Mouse (Mus musculus) gastrocnemius, postnatal 36 days (tissue): Measurements from ENCODE around the gene Tbc1d14. TPM values are rescaled to one million over a fixed set of nuclear protein-coding genes. Genes with fewer than 3 reads are reported as not detected.
A peak's percentile ranks its signal among the peaks of the same experiment; 100 is the strongest.

Source experiments
- DNase-seq, 2 experiments: peaks; one replicate each; pipeline ENCODE4 v3.0.0; 2022
- intact Hi-C: fragments of 180-260 bp; cut with DNase I; formaldehyde crosslinking; loops from one replicate; pipeline ENCODE4 v1.15.1; 2025
- total RNA-seq, 2 experiments: library from RNA; stranded (reverse); gene quantifications; 2 replicates each; pipeline ENCODE4 v1.2.3; 2021

Gene Tbc1d14
- total RNA-seq, 2 experiments from 2014 or later, result 10.4 to 13.3 TPM

DNA sequence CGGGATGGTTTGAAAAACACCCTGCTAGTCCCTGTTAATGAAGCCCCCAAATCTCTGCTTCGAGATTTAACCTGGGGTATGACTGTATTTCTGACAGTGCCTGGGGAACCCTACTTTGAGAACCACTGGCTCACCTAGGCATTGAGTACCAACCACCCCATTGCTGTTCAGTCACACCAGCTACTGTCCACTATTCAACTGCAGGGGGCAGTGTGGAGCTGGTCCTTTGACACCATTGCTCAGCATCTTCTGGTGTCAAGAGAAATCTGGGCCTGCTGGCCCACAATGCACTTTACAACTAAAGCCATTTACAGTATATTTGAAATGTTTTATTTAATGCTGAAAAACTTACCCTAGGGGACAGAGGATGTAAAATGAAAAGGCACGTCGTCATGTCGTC is 118.8 kb downstream of the Tbc1d14 start:
- peak; percentile 50 to 51 for DNase-seq
- intact Hi-C loops, result no loop called here

DNA sequence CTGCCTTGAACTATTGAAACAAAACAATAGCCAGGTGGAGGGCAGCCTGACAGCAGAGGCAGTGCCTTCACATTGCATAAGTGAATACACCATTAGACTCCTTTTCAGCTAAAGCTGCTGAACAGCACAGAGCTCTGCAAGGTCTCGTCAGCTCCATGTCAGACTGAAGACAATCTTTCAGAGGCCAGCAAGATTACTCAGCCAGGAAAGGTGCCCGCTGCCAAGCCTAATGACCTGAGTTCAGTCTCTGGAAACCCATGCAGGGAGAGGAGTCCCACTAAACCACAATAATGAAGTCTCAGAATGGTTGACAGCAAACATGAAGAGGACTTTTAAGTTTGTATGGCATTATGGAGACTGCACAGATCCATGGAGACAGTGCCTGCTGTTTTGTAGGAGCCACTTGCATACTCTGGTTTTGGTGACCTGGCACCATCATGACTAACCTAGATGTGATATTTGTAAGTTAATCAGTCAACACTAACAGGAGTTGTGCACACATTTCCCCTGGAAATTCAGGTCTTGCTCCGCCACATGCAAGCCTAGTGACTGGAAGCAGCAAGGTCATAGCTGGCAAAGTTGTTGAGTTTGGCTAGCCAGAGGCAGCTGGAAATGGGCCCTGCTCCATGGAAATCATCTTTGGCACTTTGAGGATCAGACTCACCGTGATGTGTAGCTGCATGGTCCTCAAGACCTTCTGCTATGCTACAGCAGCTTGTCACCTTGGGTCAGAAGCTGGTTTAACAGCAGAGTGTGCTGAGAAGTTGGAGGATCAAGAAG is 120.0 kb downstream of the Tbc1d14 start:
- intact Hi-C loops, result no loop called here
- DNase-seq, result no peak

DNA sequence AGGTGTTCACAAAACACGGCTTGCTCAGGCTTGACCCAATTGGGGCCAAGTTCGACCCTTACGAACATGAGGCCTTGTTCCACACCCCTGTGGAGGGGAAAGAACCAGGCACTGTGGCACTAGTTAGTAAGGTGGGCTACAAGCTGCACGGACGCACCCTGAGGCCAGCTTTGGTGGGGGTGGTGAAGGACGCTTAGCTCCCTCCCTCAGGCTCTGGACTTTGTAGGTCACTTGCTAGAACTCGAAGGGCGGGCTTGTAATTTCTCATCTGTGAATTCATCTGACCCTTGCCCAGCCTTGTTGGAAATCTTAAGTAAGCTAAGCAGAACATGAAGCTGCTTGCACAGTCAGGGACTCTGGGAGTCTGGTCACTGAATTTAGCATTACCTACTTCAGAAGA is 121.9 kb downstream of the Tbc1d14 start:
- DNase-seq, result no peak
- intact Hi-C loops, result no loop called here

DNA sequence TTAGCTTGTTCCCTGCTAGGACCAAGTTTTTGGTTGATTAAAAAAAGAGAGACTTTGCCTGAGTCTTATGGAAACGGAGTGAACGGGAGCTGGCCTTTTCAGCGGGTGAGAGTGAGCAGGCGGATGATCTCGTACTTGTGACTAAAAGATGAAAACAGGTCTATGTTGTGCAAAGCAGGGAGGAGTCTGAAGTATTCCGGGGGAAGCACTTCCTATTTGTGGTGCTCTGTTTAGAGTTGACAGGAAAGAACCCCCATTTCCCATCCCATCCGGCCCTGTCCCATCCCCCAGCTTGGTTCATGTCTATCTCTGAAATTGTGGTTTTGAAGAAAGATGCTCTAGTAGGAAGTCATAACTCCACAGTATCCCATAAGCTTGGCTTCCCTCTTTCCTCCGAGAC is 127.2 kb downstream of the Tbc1d14 start:
- no peak for DNase-seq

DNA sequence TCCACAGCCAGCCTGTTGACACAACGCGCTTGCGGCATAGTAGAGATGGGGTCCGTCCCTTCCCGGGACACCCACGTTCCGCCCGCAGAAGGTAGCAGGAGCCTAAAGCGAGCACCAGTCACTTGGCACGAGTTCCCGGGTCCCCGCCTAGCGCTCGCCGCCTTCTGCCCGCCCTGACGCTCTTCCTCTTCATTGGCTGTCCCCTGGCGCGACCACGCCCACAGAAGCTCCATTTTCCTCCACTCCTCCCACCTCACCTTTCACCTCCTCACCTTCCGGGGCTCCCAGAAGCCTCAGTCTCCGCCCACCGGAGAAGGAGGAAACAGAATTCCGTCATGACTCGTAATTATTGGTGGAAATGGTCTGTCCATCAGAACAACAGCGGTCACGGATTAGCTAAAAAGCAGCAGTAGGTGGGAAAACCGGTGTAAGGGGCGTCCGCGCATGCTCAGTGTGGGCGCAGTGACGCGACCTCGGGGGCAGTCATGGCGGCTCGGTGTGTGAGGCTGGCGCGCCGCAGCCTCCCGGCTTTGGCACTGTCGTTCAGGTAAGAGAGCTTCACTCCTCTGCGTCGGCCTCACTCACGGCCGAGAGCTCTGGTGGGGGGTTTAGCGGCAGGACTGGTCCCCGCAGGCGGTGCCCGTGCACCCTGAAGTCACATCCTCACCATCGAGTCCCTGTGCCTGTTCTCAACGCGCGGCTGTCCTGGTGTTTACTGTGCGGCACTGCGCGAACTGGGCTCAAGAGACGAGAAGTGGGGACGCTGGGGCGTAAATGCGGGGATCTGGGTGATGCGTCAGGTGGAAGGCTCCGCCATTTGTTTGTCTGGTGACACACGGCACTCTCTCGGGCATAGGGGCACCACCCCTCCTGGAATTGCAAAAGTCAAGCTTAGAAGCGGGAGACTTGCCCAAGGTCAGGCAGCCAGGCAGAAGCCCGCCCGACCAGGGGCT is 128.1 kb downstream of the Tbc1d14 start, which contains the start of gene Grpel1:
Gene Grpel1, plus strand, starts transcription at position 290 of the 953 bp plus-strand sequence.
- DNase-seq, result peak; percentile 93 to 97
- intact Hi-C loops, result loop anchor here (2.0 to 5.0 kb wide), 2 partner anchors 22 to 67 kb away; no protein-coding TSS in a partner anchor

More for the DNA sequence above, 127.2 kb downstream of the Tbc1d14 start:
- intact Hi-C loops, result loop anchor here (2.0 kb wide), 1 partner anchor 21 kb away; no protein-coding TSS in a partner anchor

DNA sequence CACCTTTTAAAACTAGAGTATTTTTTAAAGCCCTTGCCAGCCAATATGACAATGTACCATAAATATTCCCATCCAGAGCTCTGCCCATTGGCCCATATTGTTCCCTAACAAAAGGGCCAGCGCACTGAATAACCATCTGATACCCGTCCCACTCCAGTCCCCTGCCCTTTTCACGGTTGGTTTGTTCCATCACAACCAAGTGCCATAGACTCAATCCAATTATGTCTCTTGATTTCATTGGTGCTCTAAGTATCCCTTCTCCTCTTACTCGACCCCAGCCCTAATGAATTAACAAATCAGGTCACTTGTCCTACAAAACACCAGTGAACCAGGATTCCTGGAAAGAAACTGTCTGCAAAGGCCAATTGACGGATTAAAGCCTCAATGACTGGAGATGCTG is 129.7 kb downstream of the Tbc1d14 start:
- no peak for DNase-seq
- intact Hi-C loops, result loop anchor here (2.0 to 5.0 kb wide), 3 partner anchors 69 to 279 kb away; no protein-coding TSS in a partner anchor

DNA sequence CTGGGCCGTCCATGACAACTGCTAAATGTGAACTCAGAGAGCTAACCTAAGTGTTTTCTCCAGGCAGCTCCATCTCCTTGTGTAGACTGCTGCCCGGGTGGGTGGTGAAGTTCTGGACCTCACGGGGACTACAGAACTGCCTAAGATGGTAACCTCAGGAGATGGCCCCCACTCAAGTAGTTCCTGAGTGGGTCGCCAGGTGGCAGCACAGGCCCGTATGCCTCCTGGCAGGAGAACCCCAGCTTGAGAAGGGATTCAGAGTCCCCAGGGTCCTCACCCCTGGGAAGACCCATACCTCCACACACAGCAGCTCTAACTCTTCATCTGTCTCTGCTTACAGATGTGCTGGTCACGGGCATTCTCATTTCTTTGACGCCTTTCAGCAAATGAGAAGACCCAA is 130.3 kb downstream of the Tbc1d14 start:
- intact Hi-C loops, result loop anchor here (2.0 to 5.0 kb wide), 3 partner anchors 69 to 280 kb away; no protein-coding TSS in a partner anchor
- DNase-seq, result peak; percentile 58 to 80

DNA sequence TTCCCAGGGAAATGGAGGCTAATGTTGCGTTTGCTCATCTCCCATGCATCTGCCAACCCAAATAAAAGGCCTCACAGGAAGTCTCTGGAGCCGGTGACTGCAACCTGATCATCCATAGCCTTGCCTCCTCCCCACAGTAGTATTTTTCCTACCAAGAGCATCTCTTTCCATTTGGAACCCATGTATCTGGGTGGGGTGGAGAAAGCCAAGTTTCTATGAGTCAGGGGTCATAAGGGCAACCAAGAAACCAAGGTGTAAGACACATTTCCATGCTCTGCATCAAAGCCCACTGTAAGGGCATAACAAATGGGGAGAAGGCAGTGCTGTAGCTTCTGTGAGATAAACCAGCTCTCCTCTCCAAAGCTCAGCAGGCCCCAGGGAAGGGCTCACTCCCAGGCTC is 131.8 kb downstream of the Tbc1d14 start:
- intact Hi-C loops, result loop anchor here (5.0 kb wide), 1 partner anchor 71 kb away; no protein-coding TSS in a partner anchor
- no peak for DNase-seq

DNA sequence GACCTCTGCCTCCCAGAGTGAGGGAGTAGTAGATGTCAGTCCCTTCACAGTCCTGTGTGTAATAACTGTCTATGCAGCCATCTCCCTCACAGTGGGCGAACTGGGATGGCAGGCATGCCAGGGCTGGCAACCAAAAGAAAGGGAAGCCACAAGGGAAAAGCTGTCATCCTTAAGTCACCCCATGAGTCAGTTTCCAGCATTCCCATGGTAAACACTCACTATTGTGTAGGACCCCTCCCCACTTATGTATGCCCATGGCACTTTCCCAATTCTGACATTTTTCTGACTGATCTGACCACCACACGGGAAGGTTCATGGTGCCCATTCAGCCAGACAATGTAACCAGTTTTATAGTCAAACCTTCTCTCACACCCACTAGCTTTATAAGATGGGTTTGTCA is 132.4 kb downstream of the Tbc1d14 start:
- intact Hi-C loops, result loop anchor here (5.0 kb wide), 1 partner anchor 72 kb away; no protein-coding TSS in a partner anchor

DNA sequence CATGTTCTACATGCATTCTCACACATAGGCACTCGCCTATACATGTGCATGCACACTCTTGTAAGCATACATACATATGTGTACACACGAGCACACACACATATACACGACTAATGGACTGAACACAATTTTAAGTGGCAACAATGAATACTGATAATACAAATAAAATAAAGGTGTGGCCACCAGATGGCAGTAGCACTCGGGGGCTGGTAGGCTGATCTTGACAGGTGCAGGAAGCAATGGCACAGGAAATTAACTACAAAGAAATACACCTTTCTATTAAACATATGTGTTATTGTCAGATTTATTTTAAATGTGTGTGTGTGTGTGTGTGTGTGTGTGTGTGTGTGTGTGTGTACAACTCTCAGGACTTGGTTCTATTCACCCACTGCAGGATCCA is 134.2 kb downstream of the Tbc1d14 start:
- intact Hi-C loops, result no loop called here
- DNase-seq, result no peak

More for the DNA sequence above, 132.4 kb downstream of the Tbc1d14 start:
- no peak for DNase-seq

DNA sequence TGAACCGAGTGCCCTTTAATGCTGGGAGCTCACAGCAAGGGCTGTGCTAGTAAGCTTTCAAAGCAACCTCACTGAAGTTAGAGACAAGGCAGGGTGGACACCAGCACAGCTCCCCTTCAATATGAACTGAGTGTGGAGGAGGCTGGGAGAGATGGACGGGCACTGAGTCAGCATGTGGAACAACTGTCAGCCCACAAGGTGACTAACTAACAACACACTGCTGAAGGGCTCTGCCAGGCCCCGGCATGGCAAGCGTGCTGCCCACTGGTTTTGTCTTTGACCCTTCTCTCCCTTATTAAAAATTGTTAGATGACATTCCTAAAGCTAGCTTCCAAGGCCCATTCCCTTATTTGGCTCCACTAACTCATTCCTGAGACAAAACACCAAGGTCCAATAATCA is 135.4 kb downstream of the Tbc1d14 start:
- intact Hi-C loops, result no loop called here
- no peak for DNase-seq

DNA sequence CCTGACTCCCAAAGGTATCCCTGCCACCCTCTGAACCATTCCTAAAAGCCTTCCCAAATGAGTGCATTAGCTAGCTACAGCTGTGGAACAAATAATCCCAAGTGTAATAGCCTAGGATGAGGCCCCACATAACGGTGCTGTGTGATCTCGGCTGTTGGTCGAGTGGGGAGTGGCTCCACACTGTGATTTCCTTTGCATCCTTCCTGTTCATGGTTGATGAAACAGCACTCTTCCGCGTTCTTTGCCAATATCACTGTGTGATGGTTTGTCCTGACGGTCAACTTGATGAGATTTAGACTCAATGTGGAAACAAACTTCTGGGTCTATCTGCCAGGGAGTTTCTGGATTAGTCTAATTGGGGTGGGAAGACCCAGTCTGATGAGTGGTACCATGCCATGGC is 140.3 kb downstream of the Tbc1d14 start:
- DNase-seq, result no peak
- intact Hi-C loops, result no loop called here

DNA sequence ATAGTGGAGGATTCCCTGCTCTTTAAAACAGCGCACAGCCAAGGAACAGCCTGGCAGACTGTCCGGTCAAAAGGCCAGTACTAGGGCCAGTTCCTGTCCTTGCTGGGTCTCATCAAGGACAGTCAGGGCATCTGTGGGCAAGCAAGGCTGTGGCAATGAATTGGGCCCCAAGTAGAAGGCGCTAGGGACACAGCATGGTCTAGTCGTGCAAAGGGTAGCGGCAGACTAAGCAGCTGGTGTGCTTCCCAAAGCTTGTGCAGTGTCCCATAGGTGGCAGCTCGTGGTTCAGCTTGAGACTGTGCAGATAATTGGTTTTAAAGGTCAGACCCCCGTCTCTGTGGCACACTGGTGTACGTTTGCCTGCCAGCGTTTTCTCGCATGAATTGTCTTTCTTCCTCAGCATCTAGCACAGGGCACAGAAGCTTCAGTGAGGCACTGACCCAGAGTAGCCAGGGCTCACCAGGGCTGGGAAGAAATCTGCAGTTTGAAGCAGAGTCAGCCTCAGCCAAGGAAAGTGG is 141.1 kb downstream of the Tbc1d14 start:
- no peak for DNase-seq
- intact Hi-C loops, result no loop called here

DNA sequence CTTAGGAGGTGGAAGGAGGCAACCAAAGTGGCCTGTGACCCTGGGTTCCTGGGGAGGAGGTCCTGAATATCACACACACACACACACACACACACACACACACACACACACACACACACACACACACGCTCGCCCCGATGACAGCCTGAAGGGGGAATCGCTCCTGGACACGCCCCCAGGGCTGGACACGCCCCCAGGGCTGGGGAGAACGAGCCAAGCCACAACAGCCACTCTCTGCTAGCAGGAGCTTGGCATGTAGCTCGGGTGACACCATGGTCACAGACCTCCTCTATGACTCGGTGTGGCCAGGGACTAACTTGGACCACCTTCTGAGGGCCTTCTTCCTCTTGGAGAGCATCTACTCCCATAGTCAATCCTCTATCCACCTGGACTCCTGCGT is 142.0 kb downstream of the Tbc1d14 start:
- DNase-seq, result no peak
- intact Hi-C loops, result no loop called here

DNA sequence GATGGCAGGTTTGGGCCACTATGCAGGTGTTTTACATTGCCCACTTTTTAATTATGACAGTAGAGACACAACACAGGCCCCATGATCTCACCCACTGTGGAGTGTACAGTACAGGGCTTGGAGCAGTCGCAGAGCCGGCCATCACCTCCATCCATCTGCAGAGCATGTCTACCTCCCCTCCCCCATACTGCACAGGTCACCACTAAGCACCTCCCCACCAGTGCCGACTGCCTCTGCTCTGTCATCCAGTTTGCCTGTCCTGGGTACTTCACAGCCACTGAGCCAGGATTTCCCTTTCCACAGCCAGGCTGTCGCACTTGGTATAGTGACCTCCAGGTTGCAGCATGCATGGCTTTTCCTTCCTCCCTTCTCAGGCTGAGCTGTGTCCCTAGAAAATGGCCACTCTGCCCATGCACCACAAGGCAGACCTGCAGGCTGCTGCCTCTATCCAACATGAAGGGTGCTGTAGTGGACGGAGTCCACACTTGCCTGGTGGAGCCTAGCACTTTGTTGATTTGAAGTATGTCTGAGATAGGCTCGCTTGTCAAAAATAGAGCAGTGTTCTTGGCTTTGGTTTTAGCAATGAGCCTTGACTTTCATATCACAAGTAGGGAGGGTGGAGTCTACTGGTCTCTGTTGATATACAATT is 143.2 kb downstream of the Tbc1d14 start:
- no peak for DNase-seq
- intact Hi-C loops, result no loop called here

DNA sequence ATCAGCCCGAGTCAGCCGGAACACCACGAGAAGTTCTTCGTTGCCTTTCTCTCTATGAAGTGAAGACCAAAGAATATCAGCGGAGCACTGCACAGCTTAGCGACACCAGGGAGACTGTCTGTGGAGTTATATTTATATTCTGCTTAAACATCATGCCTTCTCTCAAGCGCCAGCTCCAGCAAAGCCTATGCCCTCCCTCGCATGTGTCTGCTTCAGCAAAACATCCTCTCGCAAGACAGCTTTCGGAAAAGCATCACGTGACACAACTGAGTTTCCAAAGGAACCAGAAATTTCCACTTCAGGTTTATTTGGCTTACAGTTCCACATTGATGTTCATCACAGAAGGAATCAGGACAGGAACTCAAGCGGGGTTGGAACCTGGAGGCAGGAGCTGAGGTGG is 145.2 kb downstream of the Tbc1d14 start:
- intact Hi-C loops, result no loop called here
- DNase-seq, result no peak

DNA sequence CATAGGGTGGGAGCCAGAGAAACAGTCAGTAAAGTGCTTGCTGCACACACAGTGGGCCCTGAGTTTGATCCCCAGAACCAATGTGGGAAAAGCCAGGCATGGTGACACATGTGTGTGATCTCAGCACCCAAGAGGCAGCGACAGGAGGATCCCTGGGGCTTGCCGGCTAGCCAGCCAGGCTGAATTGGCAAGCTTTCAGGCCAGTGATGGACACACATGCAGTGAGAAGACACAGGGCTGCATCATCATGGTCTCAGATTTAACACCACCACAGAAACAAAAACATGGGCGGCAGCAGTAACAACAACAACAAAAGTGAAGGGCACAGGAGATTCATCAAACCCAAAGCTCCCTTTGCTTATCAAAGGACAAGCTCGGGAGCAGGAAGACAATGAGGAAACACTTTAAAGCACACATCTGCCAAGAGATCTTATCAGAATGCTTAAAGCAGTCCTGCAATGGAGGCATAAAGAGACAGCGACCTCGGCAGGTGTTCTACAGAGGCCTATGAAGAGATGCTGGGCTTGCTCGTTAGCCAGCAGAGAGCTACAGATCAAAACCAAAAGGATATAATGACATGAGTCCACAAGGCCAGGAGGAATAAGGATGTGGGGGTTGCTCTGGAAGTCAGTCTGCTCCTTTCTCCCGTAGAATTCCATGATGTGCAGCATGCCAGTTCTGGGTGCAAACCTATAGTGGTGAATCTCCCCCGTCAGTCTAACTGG is 146.7 kb downstream of the Tbc1d14 start:
- intact Hi-C loops, result no loop called here
- DNase-seq, result no peak

DNA sequence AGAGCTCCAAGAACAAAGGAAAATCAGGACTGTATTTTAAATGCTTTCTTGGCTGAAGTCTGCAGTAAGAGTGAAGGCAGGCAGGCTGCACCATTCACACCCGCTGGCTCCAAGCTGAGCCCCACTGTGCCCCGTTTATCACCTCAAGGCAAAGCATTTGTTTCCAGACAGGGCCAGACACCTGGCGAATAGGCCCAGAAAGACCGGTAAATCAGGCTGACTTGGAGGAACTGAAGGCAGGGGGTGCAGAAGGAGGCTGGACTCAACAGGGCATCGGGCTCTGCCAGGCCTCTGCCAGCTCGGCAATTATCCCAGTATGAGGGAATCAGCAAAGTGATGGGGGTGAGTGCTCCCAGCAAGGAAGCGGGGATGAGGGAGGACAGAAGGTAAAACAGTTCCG is 148.0 kb downstream of the Tbc1d14 start:
- DNase-seq, result no peak
- intact Hi-C loops, result no loop called here

DNA sequence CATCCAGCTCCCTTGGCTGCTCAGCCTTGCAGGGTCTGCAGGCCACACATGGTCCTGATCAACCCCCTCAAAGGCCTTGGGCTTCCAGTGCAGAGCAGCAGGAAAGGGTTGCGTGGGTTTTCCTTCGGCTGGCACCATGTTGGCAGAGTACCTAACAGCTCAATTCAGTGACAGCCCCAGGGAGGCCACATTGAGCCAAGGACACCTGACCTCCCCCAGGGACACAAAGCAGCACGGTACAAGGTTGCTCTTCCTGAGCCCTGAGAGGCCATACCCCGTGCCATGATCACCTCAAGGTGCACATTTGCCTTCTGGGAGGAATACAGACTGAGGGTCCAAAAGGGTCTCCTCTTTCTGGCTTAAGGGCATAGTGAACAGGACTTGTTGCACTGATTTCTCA is 148.5 kb downstream of the Tbc1d14 start:
- intact Hi-C loops, result no loop called here
- DNase-seq, result no peak

DNA sequence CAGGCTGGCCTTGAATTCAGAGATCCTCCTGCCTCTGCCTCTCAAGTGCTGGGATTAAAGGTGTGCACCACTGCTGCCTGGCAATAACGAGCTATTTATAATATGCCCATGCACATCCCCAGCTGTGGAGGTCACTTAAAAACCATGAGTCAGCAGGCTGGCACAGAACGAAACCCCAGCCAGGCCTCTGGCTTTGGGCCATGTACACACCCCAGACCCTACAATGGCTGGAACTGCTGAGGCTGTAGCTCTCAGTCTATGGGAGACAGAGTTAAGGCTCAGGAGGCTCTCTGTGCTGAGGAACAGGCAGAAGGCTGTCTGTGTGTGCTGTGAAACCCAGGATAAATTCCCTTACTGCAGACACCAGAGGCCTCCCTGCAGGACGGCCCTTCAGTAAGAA is 152.3 kb downstream of the Tbc1d14 start:
- no peak for DNase-seq

More for the DNA sequence above, 152.3 kb downstream of the Tbc1d14 start:
- intact Hi-C loops, result no loop called here
